Mouse (Mus musculus): ENCODE data around the gene Il4ra. TPM values are rescaled to one million over a fixed set of nuclear protein-coding genes. Genes with fewer than 3 reads are reported as not detected.

Gene Il4ra
- polyA plus RNA-seq, 1 experiment from 2014 or later: 2.4 TPM

DNA sequence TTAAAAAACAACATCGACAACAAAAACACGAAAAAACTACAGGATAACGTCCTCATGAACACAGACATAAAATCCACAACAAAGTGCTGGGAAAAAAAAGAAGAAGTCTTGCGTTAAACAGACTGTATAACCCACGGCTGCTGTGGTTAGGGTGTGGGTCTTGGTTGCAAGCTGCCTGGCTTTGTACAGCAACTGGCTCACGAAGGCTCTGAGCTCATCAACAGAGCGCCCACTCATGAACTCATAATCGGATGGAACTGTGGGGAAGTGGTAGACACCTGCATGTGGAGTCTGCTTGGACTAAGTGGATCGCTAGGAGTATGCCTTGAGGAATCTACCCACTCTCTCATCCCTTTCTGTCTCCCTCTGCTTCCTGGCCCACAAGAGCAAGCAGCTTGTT lies 45.2 kb downstream of the Il4ra start:
- 93% methylated on average over 9 of the region's 9 CpGs for WGBS
- Histone ChIP-seq H3K9me3 (ENCODE audit: control insufficient read depth, low read length) (no peaks in the 10 kb centered on the region), H3K27ac (ENCODE audit: low read depth, low read length) (no peak overlapping the region), H3K9ac (replicated peaks; ENCODE audit: low read depth, low read length) (no peak overlapping the region), H3K36me3 (ENCODE audit: control insufficient read depth, insufficient read depth, low read length) (no peaks in the 10 kb centered on the region), H3K4me2 (ENCODE audit: low read depth, low read length) (no peak overlapping the region), H3K27me3 (ENCODE audit: control insufficient read depth, insufficient read depth, low read length) (no peaks in the 10 kb centered on the region), H3K4me3 (ENCODE audit: low read depth, low read length) (no peak overlapping the region), H3K4me1 (ENCODE audit: control insufficient read depth, insufficient read depth, low read length) (no peaks in the 10 kb centered on the region)
- ATAC-seq (ENCODE audit: low read depth): no peak

DNA sequence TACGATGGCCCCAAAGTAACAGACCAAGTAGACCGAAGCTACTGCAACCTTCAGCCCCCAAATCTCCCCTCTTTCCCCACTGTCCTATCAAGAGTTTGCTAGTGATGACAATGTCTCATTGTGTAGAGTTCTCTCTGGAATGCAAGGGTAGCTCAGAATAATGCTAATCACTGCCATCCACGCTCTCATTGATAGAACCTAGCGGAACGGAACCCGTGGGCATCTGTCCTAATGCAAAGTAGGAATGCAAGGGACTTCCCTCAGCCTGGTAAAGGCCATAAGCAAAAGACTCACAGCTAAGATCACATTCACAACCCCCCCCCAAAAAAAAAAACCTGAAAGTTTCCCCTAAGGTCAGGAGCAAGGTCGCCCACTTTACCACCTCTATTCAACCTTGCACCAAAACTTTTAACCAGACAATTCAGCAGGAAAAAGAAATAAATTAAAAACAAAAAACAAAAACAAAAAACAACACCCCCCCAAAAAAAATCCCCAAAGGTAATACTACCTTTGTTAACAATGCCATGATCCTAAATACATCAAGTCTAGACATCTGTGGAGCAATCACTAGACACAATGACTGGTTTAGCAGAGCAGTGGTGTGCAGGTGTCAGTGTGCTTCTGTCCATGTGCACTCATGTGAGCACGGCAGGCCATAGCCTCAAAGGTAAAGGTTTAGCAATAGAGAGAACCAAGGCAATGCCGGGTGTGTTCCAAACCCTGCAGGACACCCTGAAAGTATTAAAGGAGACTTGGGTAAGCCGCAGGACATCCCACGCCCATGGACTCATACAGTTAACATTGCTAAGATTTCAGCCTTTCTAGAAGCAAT lies 45.8 kb downstream of the Il4ra start:
- H3K4me3 ChIP-seq (ENCODE audit: low read depth, low read length): no peak overlapping the region
- WGBS: 90% methylated on average over 11 of the region's 11 CpGs

DNA sequence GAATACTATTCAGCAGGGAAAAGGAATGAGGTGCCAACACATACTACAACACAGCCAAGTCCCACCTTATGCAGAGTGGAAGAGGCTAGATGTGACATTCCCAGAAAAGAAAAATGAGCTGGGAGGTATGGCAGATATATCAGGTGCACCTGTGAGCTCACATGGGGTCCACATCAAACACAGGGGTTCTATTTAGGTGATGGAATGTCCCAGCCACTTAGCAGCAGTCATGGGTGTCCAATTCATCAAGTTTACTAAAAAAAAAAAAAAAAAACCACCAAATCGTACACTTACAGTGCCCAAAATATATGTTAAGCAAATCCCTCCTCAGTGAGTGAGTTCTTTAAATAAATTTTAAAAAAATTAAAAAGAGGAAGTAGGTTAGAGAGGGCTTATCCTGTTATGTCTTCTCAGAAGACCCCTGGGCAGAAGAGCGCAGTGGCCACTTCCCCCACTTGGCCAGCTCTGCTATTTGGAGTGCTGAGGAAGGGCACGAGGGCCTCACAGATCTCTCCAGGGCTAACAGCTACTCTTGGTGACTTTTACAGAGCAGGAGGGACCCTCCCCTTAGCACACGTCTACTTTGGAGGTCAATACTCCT lies 47.6 kb downstream of the Il4ra start:
- Histone ChIP-seq H3K4me3 (ENCODE audit: low read depth, low read length) (no peak overlapping the region), H3K4me1 (ENCODE audit: control insufficient read depth, insufficient read depth, low read length) (no peaks in the 10 kb centered on the region), H3K9ac (replicated peaks; ENCODE audit: low read depth, low read length) (no peak overlapping the region), H3K36me3 (ENCODE audit: control insufficient read depth, insufficient read depth, low read length) (no peaks in the 10 kb centered on the region), H3K27me3 (ENCODE audit: control insufficient read depth, insufficient read depth, low read length) (no peaks in the 10 kb centered on the region), H3K4me2 (ENCODE audit: low read depth, low read length) (no peak overlapping the region), H3K9me3 (ENCODE audit: control insufficient read depth, low read length) (no peaks in the 10 kb centered on the region), H3K27ac (ENCODE audit: low read depth, low read length) (no peak overlapping the region)
- ATAC-seq (ENCODE audit: low read depth): no peak
- WGBS: 73% methylated on average over 4 of the region's 4 CpGs

More for the DNA sequence above, 45.8 kb downstream of the Il4ra start:
- no peaks in the 10 kb centered on the region for H3K27me3 ChIP-seq (ENCODE audit: control insufficient read depth, insufficient read depth, low read length)
- no peak overlapping the region for H3K9ac ChIP-seq (replicated peaks; ENCODE audit: low read depth, low read length)
- H3K36me3 ChIP-seq (ENCODE audit: control insufficient read depth, insufficient read depth, low read length): no peaks in the 10 kb centered on the region
- no peak overlapping the region for H3K27ac ChIP-seq (ENCODE audit: low read depth, low read length)
- no peak overlapping the region for H3K4me2 ChIP-seq (ENCODE audit: low read depth, low read length)
- H3K9me3 ChIP-seq (ENCODE audit: control insufficient read depth, low read length): no peaks in the 10 kb centered on the region
- H3K4me1 ChIP-seq (ENCODE audit: control insufficient read depth, insufficient read depth, low read length): no peaks in the 10 kb centered on the region
- ATAC-seq (ENCODE audit: low read depth): no peak

DNA sequence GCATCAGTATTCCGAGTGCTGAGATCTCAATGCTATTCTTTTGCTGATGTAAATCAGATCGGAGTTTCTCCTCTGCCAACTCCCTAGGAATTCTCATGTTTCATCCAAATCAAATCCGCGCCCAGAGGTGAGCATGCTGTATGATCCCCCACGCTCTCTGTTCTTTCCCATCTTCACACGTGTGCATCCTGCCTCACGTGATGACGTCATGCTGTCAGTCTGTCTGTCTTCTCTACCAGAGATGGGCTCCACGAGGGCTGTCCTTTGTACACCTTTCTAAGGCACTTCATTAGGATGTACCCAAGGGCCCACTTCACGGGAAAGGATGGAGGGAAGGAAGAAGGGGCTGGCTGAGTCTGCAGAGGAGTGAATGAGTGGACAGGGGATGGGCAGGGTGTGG lies 48.2 kb downstream of the Il4ra start:
- H3K9ac ChIP-seq (replicated peaks; ENCODE audit: low read depth, low read length): no peak overlapping the region
- no peak overlapping the region for H3K27ac ChIP-seq (ENCODE audit: low read depth, low read length)
- H3K4me1 ChIP-seq (ENCODE audit: control insufficient read depth, insufficient read depth, low read length): no peaks in the 10 kb centered on the region
- H3K27me3 ChIP-seq (ENCODE audit: control insufficient read depth, insufficient read depth, low read length): no peaks in the 10 kb centered on the region
- H3K4me3 ChIP-seq (ENCODE audit: low read depth, low read length): no peak overlapping the region
- no peaks in the 10 kb centered on the region for H3K9me3 ChIP-seq (ENCODE audit: control insufficient read depth, low read length)
- H3K36me3 ChIP-seq (ENCODE audit: control insufficient read depth, insufficient read depth, low read length): no peaks in the 10 kb centered on the region
- 78% methylated on average over 10 of the region's 10 CpGs for WGBS
- no peak overlapping the region for H3K4me2 ChIP-seq (ENCODE audit: low read depth, low read length)
- no peak for ATAC-seq (ENCODE audit: low read depth)

DNA sequence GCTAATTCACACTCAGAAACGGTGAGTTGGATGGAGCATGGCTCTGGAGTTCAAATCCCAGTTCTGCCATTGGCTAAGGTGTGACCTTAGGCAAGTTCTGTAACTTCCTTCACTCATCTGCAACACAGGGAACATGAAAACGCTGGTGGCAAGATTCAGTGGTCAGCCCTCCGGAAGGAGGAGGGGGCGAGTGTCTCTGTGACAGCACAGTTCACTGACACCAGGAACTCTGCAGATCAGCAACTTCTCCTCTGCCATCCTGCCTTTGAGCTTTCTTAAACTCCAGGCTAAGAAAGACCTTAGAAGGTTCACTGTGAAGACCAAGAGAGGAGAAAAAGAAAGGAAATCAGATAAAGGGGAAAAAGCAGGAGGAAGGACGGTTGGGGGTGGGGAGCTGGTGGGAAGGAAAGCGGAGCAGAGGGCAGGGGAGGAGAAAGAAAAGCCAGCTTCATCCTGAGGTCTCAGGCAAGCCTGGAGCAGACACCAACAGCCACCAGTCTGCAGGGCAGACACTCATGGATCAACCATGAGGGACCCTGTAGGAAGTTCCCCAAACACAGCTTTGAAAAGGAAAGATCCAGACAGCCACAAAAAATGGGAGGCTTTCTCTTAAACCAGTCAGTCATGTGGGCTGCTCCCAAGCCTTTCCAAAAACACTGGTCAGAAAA lies 48.8 kb downstream of the Il4ra start:
- H3K9ac ChIP-seq (replicated peaks; ENCODE audit: low read depth, low read length): no peak overlapping the region
- no peak for ATAC-seq (ENCODE audit: low read depth)
- 55% methylated on average over 6 of the region's 6 CpGs for WGBS
- no peak overlapping the region for H3K4me2 ChIP-seq (ENCODE audit: low read depth, low read length)
- no peak overlapping the region for H3K4me3 ChIP-seq (ENCODE audit: low read depth, low read length)
- H3K27me3 ChIP-seq (ENCODE audit: control insufficient read depth, insufficient read depth, low read length): no peaks in the 10 kb centered on the region
- H3K4me1 ChIP-seq (ENCODE audit: control insufficient read depth, insufficient read depth, low read length): no peaks in the 10 kb centered on the region
- H3K27ac ChIP-seq (ENCODE audit: low read depth, low read length): no peak overlapping the region
- H3K9me3 ChIP-seq (ENCODE audit: control insufficient read depth, low read length): no peaks in the 10 kb centered on the region
- H3K36me3 ChIP-seq (ENCODE audit: control insufficient read depth, insufficient read depth, low read length): no peaks in the 10 kb centered on the region

DNA sequence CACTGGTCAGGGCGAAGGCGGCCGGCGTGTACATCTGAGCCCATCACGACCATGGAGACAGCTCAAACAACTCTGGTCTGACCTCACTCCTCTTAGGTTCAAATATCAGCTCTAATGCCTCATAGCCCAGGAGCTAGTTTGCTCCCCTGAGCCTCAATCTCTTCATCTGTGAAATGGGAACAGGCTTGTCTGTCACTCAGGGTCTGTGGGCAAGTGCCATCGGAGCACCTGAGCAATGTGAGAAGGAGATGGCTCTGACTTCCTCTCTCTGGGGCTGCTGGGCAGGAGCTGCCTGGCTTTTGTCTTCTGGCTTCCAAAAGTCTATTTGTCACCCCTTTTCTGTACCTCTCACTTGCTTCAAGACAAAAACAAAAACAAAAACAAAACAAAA lies 49.4 kb downstream of the Il4ra start:
- Histone ChIP-seq H3K36me3 (ENCODE audit: control insufficient read depth, insufficient read depth, low read length) (no peaks in the 10 kb centered on the region), H3K4me2 (ENCODE audit: low read depth, low read length) (no peak overlapping the region), H3K9ac (replicated peaks; ENCODE audit: low read depth, low read length) (no peak overlapping the region), H3K27ac (ENCODE audit: low read depth, low read length) (no peak overlapping the region), H3K27me3 (ENCODE audit: control insufficient read depth, insufficient read depth, low read length) (no peaks in the 10 kb centered on the region), H3K4me3 (ENCODE audit: low read depth, low read length) (no peak overlapping the region), H3K9me3 (ENCODE audit: control insufficient read depth, low read length) (no peaks in the 10 kb centered on the region), H3K4me1 (ENCODE audit: control insufficient read depth, insufficient read depth, low read length) (no peaks in the 10 kb centered on the region)
- whole genome bisulfite sequencing: 85% methylated on average over 6 of the region's 6 CpGs
- ATAC-seq (ENCODE audit: low read depth): no peak

DNA sequence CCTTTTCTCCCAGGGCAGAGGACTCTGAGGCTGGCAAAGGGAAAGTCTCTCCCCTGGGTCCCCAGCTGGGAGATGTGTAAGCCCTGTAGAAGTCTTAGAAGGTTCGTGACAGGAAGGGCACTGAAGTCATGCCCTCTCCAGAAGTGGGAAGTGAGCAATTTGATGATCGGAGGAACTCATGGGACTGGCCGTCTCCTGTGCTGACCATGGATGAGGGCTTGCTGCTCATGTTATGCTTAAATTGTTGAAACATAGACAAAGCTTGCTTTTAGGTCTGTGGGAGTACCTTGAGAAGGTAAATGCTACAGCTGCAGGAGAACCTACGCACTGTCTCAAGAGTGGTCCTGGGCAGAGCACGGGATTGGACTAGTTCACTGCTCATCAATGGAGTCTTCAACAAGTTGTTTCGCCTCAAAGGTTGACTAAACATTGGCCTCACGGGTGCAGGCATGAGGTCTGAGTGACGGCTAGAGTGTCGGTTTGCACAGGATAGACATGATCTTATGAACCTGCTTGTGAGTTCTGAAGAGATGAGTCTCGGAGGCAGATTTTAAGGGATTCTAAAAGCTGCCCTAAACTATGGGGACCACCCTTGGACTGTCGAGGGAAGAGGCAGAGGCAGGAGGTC lies 50.0 kb downstream of the Il4ra start:
- ATAC-seq (ENCODE audit: low read depth): no peak
- no peaks in the 10 kb centered on the region for H3K36me3 ChIP-seq (ENCODE audit: control insufficient read depth, insufficient read depth, low read length)
- H3K4me2 ChIP-seq (ENCODE audit: low read depth, low read length): no peak overlapping the region
- H3K27ac ChIP-seq (ENCODE audit: low read depth, low read length): no peak overlapping the region
- no peak overlapping the region for H3K4me3 ChIP-seq (ENCODE audit: low read depth, low read length)
- 83% methylated on average over 11 of the region's 11 CpGs for WGBS
- no peaks in the 10 kb centered on the region for H3K9me3 ChIP-seq (ENCODE audit: control insufficient read depth, low read length)
- H3K9ac ChIP-seq (replicated peaks; ENCODE audit: low read depth, low read length): no peak overlapping the region
- H3K4me1 ChIP-seq (ENCODE audit: control insufficient read depth, insufficient read depth, low read length): no peaks in the 10 kb centered on the region
- no peaks in the 10 kb centered on the region for H3K27me3 ChIP-seq (ENCODE audit: control insufficient read depth, insufficient read depth, low read length)

DNA sequence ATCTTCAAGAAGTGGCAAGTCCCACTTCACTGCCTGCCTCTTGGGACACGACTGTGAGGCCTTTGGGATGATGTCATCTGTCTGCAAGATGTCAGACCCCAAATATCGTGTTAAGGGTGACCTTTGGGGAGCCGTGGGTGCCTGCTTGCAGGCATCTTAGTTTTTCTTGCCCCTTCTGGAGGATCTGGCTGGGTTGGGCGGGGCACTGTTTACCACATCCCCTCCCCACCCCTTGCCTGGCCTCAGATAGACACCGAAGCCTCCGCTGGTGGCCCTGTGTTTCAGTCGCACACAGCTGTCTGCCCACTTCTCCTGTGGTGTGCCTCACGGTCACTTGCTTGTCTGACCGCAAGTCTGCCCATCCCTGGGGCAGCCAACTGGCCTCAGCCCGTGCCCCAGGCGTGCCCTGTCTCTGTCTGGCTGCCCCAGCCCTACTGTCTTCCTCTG lies 51.3 kb downstream of the Il4ra start, which contains the start of gene Il21r:
TSS of gene Il21r (plus strand) at position 245 of the 447 bp plus-strand sequence.
- no peak within 1 kb of the TSS for H3K4me2 ChIP-seq (ENCODE audit: low read depth, low read length)
- H3K4me3 ChIP-seq (ENCODE audit: low read depth, low read length): no peak within 1 kb of the TSS
- 70% methylated on average over 11 of the region's 11 CpGs for WGBS
- no peak for ATAC-seq (ENCODE audit: low read depth)
- no peak within 1 kb of the TSS for H3K9ac ChIP-seq (replicated peaks; ENCODE audit: low read depth, low read length)
- no peaks in the 10 kb centered on the region for H3K36me3 ChIP-seq (ENCODE audit: control insufficient read depth, insufficient read depth, low read length)
- no peak within 1 kb of the TSS for H3K27ac ChIP-seq (ENCODE audit: low read depth, low read length)
- no peaks in the 10 kb centered on the region for H3K9me3 ChIP-seq (ENCODE audit: control insufficient read depth, low read length)
- no peaks in the 10 kb centered on the region for H3K4me1 ChIP-seq (ENCODE audit: control insufficient read depth, insufficient read depth, low read length)
- H3K27me3 ChIP-seq (ENCODE audit: control insufficient read depth, insufficient read depth, low read length): no peaks in the 10 kb centered on the region
